Mouse (Mus musculus) cerebellum, adult 9-11 months (tissue): ENCODE measurements at regions not wholly inside any gene's neighbourhood (a gene's known extent, or its start where the extent isn't known, plus 50 kb on each side); places are given as distances from the start of the nearest gene placed in this dataset.

Experiments used
- DNase-seq: peaks from one replicate; pipeline ENCODE4 v3.0.0; 2022

GRCm38 (mm10) chr8:91865361-91865760 lies 63.5 kb upstream of the Irx3 start:
- no peak for DNase-seq

GRCm38 (mm10) chr8:91863505-91863904 lies 61.6 kb upstream of the Irx3 start:
- no peak for DNase-seq

GRCm38 (mm10) chr8:91855881-91856280 lies 54.0 kb upstream of the Irx3 start:
- DNase-seq: no peak

GRCm38 (mm10) chr8:91854369-91854768 lies 52.5 kb upstream of the Irx3 start:
- no peak for DNase-seq

GRCm38 (mm10) chr8:91853803-91854202 lies 51.9 kb upstream of the Irx3 start:
- DNase-seq: no peak

GRCm38 (mm10) chr8:91853336-91853735 lies 51.5 kb upstream of the Irx3 start:
- DNase-seq: no peak
